Mouse (Mus musculus): ENCODE results near the gene Gm1553.

Gm1553 gene

DNA sequence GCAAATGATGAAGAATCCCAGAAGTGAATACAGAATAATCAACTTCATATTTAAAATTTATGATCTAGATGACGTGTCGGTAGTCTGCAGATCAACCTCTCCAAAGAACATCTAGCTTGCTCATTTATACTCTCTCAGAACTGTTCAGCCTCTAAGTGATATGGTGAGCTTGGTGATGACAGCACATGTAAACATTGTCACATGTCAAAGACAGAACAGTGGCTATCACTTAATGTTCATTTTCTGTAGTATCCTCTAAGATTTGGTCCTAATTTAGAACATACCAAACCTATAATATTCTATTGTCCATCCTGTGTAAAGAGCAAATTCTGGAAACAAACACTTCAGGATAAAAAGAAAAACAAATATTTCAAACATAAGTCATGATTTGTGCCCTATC is at the start of gene Gm1553:
Gene Gm1553, minus strand, starts transcription at position 101 of the 400 bp plus-strand sequence.
- DNase-seq (ENCODE audit: low read depth, low spot score) = no peak

All from c-Kit-negative CD71-positive TER-119-positive erythroid progenitor cells, embryonic 14.5 days (primary cell).